Mouse (Mus musculus) right cerebral cortex, postnatal 4 days (tissue): ENCODE results near the gene Cilp.
A peak's percentile ranks its signal among the peaks of the same experiment; 100 is the strongest.
"Not testable (repeated sequence)": the region's sequence is repeated elsewhere in the genome, so short reads cannot be mapped to it uniquely, and the experiment has no call there.

Experiments
- DNase-seq: peaks from one replicate; pipeline ENCODE4 v3.0.0-alpha.2; 2022

Gene Cilp

DNA sequence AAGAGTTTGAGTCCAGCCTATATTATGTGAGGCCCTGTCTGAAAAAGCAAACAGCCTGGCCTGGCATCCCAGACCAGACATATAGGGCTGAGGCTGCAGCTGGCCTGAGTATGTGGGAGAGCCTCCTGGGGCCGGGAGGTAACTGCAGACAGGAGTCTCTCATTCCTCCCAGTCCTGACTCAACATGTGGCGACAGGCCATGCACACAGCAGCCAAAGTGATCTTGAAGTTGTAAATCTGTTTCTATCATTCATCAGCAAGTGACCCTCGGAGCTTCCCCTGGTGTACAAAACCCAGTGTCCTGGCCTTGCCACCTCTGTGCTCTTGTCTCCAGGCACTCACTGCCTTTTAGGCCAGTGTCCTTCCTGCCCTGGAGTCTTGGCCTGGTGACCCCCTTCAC, 13.0 kb upstream of the Cilp start:
- DNase-seq, result no peak

DNA sequence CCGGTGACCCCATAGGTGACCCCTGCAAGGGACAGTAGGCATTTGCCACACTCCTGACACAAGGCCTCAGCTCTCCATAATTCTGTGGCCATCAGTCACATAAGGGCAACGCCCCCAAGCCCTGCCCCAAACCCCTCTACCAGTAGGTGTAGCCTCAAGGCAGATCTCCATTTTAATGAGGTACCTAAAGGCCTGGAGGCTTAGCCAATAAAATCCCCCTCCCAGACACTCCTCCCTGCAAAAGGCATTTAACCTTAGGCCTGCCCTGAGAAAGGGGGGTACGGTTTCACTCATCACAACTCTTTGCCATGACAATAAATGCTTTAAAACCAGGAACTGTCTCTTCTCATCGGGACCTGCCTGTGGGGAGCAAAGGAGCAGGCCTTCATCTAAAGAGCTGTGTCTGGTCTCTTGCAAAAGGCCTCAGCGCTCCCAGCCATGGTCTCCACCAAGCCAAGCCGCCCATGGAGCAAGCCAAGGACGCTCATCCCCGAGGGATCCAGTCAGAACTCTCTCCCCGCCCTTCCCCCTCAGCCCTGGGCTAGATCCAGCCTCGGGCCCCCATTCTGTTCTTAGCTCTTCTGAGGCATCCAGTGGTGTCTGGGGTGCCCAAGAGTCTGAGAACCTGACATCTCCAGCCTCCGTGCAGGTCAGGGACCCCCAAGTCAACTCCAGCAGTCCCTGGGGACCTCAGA, 8.9 kb upstream of the Cilp start:
- DNase-seq, result no peak

DNA sequence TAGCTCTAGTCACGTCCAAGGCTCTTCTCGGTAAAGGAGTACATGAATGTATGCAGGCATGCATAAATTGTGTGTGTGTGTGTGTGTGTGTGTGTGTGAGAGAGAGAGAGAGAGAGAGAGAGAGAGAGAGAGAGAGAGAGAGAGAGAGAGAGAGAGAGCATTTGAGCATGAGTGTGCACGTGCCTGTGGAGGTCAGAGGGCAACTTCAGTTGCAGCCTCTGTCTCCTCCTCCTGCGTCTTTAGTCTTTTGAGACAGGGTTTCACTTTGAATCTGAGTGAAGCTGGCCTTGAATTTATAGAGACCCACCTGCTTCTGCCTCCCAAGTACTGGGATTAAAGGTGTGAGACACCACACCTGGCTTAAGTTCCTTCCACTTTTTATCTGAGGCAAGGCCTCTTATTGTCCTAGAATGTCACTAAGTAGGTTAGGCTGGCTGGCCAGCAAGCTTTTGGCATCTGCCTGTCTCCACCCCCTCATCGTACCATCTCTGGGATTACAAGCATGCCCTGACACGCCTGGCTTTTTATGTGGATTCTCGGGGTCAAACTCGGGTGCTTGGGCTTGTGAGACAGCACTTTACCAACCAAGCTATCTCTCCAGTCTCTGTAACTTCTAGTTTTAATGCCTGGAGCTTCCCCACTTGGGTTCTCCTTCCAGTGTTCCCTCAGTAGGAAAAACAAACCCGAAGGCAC, 7.6 kb upstream of the Cilp start:
- DNase-seq, result no peak

DNA sequence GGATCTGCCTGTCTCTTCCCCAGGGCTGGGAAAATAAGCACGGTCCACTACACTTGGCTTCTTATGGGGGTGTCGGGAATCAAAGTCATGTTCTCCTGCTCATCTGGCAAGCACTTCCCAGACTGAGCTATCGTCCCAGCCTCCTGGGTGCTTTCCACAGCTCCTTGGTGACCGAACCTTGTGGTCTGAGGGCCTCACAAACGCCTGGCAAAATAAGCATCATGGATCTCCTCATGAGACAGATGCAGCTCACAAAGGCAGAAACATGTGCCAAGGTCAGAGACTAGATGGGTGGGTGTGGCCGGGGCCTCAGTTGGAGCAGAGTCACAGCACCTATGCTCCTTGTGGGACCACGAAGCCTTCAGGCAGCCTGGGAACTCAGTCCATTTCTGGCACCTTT, 5.6 kb upstream of the Cilp start:
- no peak for DNase-seq

DNA sequence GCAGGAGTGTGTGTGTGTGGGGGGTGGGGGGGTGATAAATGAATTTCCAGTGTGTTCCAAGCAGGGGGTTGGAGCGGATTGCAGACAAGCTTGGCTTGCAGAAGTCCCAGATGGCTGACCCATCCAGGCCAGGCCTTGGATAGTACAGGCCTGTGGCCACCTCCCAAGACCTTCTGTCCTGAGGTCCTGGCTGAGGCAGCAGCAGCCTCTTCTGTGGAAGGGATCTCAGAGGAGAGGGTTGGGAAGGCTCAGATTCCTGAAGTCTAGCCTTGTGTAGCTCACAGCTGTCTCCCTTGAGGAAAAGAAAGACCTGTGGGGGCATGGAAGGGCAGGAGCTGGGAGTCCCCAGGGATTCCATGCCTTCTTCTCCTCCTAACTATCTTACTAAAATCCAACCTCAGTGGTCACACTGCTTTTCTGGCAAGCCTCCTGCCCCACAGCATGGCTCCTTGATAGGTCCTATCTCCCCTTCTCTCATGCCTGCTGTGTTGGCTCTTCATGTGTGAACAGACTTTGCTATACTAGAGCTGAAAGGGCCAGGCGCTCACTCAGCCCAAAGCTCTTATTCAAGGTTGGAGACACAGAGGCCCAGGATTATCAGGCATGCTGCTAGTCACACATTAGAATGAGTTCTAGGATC, 3.3 kb upstream of the Cilp start:
- DNase-seq, result no peak

DNA sequence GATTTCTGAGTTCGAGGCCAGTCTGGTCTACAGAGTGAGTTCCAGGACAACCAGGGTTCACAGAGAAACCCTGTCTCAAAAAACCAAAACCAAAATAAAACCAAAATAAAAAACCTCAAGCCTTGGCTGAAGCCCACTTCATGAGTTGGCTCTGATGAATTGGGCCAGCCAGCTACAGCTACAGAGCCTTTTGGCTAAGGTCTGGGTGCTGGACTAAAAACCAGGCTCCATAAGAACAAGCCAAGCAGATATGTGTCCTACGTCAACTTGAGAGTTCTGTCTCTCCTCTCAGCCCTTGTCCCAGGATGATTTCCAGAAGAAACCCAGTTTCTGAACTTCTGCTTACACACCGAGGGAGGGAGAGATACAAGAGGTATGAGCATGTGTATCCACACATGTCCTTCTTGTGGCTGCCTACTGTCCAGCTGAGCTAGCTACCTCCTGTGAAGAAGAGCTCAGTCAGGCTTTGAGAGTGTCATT, 2.3 kb upstream of the Cilp start:
- no peak for DNase-seq

DNA sequence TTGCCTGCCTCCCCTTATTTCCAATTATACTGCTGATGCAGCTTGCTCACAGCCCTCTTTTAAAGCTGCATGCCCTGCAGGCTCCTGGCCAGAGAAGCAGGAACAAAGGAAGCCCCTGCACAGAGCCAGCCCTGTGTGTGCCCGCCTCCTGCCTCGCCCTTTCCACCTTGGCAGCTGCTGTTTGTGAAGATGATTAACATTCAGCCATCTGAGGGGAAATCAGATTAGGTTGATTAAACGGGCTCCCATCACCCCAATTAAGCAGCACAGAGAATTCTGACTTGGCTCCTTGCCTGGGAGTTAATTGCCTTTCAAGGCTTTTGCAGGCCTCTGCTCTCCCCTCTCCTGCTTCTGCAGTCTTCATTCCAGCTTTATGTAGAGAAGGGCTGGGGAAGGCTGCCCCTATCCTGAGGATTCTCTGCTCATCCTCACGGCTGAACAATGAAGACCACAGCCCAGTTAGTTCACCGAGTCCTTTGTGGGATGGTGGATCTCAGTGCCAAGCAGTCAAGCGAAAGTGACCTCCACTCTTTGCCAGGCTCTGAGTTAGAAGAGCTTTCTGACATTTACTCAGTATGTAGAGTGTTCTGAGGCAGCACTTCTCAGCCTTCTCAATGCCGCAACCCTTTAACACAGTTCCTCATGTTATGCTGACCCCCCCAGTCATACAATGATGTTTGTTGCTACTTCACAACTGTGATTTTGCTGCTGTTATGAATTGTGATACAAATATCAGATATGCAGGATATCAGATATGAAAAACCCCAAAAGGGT, 2.9 kb downstream of the Cilp start:
- peak; percentile 41 for DNase-seq

DNA sequence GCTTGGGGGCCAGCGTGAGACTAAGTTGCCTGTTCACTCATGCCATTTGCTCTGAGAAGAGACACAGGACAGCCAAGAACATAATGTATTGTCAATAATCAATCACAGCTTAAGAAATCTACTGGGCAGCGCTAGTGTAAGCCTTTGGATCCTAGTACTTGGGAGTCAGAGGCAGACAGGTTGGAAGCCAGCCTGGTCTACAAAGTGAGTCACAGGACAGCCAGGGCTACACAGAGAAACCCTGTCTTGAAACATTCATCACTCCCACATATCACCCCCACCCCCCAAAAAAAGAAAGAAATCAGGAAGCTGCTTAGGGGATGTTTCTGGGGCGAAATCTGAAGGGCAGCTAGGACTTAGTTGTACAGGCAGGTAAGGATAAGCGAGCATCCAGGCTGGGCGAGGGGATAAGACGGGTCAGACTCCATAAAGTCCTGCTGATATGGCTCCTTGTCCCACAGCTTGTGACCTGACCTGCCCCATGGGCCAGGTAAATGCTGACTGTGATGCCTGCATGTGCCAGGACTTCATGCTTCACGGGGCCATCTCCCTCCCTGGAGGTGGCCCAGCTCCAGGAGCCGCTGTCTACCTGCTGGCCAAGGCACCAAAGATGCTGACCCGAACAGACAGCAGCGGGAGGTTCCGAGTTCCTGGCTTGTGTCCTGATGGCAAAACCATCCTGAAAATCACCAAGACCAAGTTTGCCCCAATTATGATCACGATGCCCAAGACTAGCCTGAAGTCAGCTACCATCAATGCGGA, 8.2 kb downstream of the Cilp start:
- DNase-seq, result no peak

DNA sequence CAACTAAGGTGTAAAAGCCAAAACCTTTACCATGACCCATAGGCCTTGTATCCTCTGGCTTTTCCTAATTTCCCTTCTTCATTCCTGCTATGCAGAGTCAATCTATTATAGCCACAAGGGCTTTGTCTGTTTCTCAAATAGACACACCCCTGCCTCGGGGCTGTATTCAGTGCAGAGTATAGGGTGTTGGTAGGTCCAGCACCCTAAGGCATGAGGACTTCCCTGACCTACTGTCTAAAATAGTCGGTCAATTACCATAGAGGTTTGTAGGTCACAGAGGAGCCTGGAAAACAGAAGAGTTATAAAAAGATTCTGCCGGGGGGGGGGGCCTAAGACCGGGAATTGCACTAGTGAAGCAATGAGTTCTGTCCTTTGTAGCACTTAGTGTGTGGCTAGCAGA, 8.9 kb downstream of the Cilp start:
- DNase-seq, result no peak

DNA sequence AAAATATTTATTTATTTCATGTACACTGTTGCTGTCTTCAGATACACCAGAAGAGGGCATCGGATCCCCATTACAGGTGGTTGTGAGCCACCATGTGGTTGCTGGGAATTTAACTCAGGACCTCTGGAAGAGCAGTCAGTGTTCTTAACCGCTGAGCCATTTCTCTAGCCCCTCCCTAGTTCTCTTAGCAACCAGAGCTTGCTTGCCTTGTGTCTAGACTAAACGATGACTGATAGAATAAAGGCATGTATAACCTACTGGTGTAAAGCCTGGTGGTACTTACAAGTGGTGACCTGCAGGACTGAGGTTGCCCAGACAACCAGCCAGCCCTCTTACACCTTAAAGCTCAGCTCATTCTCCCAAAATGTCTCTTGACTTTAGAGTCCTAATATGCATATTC, 9.9 kb downstream of the Cilp start:
- not testable (repeated sequence) for DNase-seq

DNA sequence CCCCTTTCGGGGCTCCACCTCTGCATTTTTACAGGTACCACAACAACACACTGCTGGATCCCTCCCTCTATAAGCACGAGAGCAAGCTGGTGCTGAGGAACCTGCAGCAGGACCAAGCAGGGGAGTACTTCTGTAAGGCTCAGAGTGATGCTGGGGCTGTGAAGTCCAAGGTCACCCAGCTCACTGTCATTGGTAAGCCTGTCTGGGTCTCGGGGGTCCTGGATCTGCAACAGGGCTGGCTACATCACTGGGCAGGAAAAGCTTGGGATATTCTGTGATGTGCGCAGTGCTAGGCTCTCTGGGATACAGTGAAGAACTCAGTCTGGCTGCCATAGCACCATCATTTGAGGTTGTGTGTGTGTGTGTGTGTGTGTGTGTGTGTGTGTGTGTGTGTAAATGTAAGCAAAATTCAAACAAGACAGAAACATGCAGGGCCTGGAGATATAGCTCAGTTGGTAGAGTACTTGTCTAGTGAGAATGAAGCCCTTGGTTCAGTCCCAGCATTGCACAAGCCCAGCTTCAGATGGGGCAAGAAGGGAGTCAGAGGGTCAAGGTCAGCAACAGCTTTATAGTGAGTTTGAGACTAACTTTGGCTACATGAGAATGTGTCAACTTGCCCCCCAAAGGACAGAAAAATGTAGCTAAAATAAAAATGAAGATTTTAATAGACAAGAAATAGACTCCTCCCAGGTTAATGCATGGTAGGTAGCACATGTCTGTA, 11.0 kb downstream of the Cilp start:
- no peak for DNase-seq

DNA sequence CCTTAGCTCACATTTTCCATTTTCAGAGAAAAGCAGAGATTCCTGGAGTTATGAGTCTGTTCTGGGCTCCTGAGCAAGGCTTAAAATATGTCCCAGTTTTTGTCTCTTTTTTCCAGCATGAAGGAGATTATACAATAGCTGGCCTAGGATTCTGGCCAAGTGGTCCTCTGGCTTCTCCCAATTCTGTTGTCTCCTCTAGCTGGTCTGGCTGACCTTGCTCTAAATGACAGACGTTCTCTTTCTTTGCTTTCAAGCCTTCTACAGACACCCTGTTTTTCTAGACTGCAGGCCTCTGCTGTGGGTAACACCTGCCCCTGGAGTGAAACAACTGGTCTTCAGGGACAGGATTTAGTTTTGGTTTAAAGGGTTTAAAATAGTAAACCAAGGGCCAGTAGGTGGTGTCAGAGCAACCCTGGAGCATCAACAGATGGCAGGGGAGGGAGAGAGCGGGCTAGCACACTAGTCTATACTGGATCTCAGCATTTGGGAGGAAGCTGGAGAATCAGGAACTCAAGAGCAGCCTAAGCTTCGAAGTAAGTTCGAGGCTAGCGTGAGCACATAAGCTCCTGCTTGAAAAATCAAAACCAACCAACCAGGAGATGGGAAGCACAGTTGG, 16.7 kb downstream of the Cilp start:
- no peak for DNase-seq

DNA sequence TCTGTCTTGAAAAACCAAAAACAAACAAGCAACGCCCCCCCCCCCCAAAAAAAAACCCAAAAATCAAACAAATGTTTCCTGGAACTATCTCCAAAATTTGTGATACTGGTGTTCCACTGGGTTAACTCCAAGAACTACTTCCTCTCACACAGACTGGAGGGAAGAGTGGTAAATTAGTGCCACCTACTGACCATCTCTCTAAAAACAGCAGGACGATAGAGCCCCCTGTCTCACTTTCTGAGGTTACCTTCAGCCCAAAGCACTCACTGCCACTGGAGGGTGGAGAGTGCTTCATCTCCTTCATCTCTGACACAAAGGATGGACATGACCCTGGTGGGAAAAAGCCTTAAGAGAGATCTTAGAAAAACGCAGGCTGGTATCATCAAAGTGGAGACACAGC, 18.3 kb downstream of the Cilp start:
- no peak for DNase-seq

DNA sequence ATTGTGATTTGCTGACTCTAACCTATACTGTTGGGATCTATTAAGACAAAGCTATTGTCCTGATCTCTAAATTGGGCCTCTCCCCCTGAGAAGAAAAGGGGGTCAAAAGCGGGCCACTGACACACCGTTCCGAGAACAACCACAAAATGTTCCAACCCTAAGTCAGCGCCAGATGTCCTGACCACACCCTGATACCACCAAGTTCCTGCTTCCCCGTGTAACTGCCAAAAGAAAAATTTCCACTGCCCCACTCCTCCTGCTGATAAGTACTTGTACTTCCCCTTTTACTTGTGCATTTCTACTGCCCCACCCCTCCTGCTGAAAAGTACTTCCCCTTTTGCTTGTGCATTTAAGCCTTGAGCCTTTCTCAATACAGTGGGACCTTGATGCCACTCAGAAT, 23.3 kb downstream of the Cilp start:
- DNase-seq, result not testable (repeated sequence)

DNA sequence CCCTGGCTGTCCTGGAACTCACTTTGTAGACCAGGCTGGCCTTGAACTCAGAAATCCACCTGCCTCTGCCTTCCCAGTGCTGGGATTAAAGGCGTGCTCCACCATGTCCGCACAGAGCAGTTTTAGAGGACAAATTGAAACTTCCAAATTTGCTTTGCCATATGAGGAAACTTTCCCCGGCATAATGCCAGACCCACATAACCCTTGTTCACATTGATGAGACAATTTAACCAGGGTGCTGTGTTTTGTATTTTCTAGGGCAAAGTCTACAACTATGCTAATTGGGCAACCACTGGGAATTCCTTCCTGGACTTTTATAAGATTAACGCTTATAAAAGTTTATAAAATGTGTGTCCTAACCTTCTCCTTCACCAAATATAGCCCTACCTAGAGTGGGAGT, 25.0 kb downstream of the Cilp start:
- DNase-seq, result no peak

DNA sequence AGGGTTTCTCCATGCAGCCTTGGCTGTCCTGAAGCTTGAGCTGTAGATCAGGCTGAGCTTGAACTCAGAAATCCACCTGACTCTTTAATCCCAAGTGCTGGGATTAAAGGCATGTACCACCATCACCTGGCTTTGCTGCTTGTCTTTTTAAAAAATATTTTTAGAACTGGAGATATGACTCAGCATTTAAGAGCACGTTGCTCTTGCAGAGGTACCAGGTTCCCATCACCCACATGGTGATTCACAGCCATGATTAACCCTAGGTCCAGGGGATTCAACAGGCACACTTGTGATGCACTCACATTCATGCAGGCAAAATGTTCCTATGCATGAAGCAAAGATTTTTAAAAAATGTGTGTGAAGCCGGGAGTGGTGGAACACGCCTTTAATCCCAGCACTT, 27.4 kb downstream of the Cilp start:
- DNase-seq, result no peak

DNA sequence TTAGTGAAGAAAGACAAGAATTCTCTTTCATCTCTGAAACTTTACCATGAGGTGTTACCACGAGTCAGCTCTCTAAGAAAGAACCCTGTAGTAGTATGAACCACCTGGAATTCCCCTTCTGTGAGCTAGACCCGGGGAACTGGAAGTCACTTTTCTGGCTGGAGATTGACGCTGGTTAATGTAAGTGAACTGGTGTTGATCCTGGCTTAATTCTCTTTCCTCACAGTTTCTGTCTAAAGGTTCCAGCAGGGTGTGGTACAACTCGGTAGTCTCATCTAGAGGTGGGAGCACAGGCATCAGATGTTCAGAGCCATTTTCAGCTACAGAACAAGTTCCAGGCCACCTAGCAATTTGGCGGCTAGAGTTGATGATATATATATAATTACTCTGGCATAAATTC, 28.1 kb downstream of the Cilp start:
- DNase-seq, result no peak

DNA sequence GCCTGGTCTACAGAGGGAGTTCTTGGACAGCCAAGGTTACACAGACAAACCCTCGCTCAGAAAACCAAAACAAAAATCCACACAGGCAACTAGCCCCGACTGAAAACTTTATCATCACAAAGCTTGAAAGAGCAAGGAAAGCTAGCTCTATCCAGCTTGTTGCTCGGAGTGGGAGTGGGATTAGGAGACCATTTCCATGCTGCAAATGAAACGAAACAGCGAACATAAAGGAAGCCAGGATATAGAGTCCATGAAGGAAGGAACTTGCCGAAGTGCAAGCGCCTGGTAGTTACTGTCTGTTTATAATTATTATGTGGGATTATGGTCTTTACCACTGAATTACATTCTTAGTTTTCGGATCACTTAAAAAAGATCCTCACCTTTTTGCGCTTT, 28.6 kb downstream of the Cilp start:
- no peak for DNase-seq

DNA sequence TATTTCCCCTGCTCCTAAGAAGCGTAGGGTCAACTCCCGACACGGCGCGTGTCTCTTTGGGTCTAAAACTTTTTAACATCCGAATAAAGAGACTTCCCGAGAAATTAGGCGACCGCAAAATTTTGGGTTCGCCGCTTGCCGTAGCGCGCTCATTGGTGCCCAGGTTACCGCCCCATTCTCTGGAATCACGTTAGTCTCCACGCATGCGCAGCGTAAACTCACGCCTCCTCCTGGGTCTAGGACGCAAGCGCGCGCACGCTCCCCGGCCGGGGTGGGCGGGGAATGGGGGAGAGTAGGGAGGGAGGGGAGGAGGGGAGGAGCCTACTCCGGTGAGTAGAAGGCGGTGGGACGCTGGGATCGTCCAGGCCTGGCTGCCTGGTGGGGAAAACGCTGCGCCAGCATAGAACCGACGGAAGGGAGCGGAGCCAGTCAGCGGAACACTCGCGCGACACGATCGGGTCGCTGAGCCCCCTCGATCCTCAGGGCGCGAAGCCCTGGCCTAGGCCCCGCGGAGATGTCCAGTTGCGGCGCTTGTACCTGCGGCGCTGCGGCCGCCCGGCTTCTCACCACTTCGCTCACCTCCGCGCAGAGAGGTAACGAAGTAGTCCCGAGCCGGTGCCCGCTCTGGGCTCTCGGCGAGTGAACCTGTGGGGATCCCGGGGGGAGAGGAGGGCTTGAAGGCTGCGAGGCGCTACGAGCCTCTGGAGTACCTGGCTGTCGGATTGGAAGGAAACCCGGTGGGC, 29.2 kb downstream of the Cilp start, which contains the start of gene Clpx:
Gene Clpx, plus strand, starts transcription at position 288 of the 743 bp plus-strand sequence.
- DNase-seq, result peak; percentile 97

DNA sequence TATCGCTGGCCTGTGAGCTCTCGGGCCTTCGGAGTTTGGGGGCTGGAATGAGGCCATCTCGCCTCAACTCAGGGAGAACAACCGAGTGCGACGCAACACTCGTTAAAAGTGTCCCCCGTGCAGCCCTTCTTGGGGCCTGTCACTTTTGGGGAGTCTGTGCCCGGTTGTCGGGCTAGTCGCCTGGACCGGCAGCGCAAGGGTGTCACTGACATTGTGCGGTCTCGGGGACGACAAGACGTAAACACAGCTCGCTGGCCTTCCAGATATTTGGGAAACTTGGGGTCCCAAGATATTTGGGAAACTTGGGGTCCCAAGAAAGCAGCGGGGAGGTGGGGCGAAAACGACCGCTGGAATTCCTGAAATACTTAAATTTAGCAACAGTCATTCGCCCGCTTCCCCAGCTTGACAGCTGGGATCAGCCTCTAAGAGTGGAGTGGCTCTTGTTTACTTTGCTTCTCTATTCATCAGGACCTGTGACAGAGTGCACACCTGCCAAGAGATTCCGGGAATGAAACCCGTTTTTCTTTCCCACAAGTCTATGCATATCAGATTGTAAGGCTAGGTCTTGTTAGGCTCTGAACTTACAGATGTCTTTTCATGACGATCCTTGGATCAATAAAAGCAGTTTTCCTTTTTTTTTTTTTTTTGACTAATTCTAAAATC, 29.9 kb downstream of the Cilp start:
- DNase-seq, result no peak
